Mouse (Mus musculus) Muller cell, postnatal 12 days (primary cell): ENCODE measurements at regions not wholly inside any gene's neighbourhood (a gene's known extent, or its start where the extent isn't known, plus 50 kb on each side); places are given as distances from the start of the nearest gene placed in this dataset.

Source experiments
- DNase-seq: peaks from one replicate; pipeline ENCODE4 v3.0.0-alpha.2; 2015; ENCODE audit errors: inconsistent ontology term

DNA sequence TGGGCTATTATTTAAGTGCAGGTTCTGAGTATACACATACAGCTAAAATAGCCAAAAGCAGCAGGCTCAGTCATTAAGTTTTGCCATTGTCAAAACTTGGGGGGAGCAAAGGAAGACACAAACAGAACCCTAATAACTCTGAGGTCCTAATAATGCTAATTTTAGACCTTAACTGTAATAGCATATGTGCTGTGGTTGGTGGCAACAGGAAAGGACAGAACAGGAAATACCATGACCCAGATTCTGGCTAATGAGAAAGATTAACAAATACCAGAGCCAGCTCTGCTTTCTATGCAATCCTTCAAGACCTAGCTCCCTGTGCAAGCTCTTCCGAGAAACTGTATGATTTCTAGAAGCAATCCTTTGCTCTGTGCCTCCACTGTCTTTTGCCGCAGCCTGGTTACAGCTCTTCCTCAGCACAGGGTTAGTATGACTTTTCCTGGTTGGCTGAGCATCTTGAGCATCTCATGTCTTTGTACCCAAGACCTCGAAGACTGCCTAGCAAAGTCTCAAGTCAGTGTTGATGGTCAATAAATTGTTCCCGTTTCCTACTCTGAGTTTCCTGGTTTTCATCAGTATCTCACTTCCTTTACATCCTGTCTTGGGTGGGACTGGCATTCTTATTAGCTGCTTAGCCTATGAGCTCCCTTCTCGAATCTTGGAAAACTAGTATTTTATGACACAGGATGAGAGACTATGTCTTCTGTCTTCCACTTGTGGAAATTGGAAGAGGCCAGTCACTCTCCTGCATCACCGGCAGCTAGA is 49.9 kb upstream of the Eed start:
- peak; percentile 60 for DNase-seq

- no peak for DNase-seq
Measured at GRCm38 (mm10) chr7:90033086-90033485, 52.3 kb upstream of the Eed start.

GRCm38 (mm10) chr7:90033640-90034312 is 53.0 kb upstream of the Eed start:
- no peak for DNase-seq

DNA sequence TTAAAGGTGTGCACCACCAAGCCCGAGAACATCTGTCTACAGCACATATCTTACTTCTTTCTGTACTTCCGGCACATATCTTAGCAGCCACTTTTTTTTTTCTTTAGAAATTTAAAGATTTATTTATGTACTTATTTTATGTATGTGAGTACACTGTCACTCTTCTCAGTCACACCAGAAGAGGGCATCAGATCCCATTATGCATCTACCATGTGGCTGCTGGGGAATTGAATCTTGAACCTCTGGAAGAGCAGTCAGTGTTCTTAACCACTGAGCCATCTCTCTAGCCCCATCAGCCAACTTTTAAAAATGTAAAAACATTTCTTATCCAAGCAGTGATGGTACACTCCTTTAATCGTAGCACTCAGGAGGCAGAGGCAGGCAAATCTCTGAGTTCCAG is 53.7 kb upstream of the Eed start:
- DNase-seq = no peak

- no peak for DNase-seq
Measured at GRCm38 (mm10) chr7:90035396-90035795, 54.6 kb upstream of the Eed start.

- no peak for DNase-seq
Measured at GRCm38 (mm10) chr7:90037736-90038135, 57.0 kb upstream of the Eed start.

DNA sequence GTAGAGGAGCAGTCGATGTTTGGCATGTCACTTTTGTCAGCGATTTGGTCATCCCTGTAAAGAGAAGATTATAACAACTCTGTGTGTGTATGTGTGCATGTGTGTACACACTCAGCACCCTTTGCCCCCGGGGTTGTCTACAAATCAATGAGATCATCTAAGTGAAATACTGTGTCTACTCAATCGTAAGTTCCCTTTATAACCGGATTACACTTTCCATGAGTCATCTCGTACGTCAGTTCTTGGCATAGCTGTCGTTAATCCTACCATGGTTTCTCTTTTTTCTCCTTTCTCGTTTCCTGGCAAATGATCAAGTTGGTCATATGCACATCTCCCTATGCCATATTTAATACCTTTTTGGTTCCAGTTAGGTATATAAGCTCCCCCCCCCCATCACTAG is 58.7 kb upstream of the Eed start:
- peak; percentile 92 for DNase-seq

DNA sequence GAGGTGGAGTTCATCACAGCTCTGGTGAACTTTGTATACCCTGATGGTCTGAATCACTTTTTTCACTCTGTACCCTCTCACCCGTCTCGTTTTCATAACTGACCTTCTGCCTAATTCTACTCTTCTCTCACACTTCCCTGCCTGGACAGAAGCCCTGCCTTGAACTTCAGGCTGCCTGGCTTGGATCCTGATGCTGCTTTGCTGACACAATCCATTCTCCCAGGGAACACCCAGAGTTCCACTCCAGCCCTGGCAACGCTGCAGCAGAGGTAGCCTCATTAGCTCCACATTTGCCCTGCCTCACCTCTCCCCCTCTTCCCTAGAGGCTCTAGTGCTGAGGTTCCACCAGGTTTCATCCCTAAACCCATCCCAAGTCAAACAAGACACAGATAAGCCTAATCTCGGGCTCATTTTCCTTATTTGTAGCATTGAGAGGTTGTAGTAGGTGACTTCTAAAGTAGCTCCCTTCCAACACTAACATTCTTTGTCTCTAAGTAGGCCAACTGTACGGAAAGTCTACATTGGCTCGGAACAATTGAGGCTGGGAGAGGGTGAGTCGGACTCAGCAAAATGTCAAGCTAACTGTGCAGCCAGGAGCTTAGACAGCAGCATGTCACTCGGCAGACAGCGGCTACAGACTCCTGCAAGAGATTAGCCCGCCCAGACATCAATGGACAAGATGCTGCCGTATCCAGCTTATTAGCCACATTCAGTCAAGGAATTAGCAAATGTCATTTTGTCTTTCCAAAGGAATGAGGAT is 60.0 kb upstream of the Eed start:
- DNase-seq = peak; percentile 65

GRCm38 (mm10) chr7:90041565-90042024 is 60.8 kb upstream of the Eed start:
- peak; percentile 8 for DNase-seq

- no peak for DNase-seq
Measured at GRCm38 (mm10) chr7:90042364-90042763, 61.6 kb upstream of the Eed start.

GRCm38 (mm10) chr7:90043526-90043925 is 62.7 kb upstream of the Eed start:
- DNase-seq = no peak

DNA sequence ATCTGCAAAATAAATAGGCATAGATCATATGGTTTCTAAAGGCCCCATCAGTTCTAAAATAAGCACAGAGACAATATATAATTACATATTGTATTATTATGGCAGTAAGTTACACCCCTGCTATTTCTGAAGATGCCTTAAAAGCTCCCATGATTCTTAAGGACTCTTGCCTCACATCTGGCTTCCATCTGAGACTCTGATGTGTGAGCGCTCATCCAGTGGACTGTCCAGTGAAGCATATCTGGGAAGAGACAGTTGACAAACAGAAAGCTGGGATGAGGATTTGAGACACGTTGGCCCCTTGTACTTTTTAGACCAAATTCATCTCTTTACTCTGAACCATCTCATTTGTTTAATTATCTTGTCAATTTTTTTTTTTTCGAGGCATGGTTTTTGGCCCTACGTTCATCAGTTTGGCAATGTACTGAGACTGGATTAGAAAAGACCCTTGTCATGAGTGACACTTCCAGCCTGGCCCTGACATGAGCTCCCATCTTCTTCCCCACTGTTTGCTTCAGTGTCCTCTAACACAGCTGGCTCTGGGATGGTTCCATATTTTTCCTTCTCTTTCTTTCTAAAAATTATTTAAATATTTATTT is 63.4 kb upstream of the Eed start:
- DNase-seq = no peak

- DNase-seq = no peak
Measured at GRCm38 (mm10) chr7:90045208-90045800, 64.5 kb upstream of the Eed start.

- DNase-seq = no peak
Measured at GRCm38 (mm10) chr7:90046228-90046627, 65.4 kb upstream of the Eed start.

GRCm38 (mm10) chr7:90046862-90047261 is 66.1 kb upstream of the Eed start:
- no peak for DNase-seq

DNA sequence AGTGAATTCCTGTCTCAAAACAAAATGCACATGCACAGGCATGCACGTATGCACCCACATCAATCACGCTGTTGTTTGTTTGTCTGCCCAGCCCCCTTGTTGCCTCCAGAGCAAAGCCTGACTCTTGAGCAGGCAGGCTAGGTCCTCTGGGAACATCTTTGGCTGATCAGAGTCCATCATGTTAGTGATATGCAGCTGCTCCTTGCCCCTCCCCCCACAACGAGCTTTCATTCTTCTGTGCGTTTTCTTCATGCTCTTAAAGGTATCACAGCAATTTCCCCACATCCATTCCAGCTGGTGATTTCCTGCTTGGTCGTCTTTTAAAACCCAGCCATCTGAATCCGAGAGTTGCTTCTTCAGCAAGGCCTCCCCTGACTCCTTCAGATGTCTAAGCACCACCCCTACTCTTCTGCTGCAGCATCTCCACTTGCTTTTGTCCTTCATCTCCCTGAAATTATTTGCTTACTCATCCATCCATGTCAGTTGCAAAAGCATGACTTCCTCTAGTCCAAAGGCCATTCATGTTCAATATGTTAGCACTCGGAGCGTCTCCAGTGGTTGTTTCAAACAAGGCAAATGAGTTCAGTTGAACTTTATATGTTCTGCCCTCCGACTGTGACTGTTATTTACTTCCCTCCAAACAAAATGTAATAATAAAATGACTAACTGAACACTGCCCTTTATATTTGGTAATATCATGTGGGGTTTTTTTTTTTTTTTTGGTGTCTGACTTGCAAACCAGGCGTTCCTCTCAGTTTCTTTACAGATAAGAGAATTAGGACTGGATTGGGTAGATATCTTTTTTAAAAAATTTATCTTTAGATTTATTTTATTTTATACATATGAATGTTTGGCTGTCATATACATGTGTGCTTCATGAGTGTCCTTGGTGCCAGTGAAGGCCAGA is 67.9 kb upstream of the Eed start:
- no peak for DNase-seq

GRCm38 (mm10) chr7:90049831-90050237 is 69.1 kb upstream of the Eed start:
- DNase-seq = peak; percentile 36

- DNase-seq = no peak
Measured at GRCm38 (mm10) chr7:90054795-90055511, 74.2 kb upstream of the Eed start.

DNA sequence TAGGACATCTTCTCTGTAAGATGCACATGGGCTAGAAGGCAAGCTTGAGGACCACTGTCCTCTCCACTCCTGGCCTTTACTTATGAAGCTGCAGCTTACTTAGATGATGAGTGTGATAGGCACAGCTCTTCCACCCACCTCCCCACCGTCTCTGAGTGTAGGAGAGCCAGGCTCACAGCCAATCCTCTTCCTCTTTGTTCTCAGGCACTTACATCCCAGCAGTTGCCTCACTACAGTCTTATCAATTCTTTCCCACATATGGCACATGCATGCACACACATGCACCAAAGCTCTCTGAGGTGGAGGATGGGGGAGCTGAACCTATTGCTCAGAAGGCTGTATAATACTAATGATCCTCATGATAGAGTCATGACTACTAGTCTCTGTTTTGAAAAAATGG is 72.1 kb upstream of the Picalm start:
- no peak for DNase-seq

DNA sequence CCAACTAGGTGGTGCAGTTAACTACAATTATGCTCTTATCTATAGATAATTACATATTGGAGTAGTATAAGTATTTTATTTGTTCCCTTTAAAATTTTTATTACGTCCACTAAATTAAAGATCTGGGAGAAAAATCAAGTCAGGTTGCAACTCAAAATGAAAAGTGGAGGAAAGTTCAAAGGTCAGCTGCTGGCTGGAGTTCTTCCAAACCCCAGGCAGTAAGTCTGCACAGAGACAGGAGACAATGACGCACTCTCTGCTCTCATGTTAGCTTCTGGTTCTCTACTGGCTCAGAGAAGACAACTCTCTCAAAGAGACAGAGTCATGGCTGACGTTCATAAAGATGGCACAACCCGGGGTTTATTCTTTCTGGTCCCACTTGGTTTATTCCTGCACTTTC is 71.4 kb upstream of the Picalm start:
- DNase-seq = no peak
